Mouse (Mus musculus) kidney, adult 2 months (tissue): ENCODE measurements at regions not wholly inside any gene's neighbourhood (a gene's known extent, or its start where the extent isn't known, plus 50 kb on each side); places are given as distances from the start of the nearest gene placed in this dataset.

Experiments used
- DNase-seq: peaks from one replicate; pipeline ENCODE4 v3.0.0; 2021
- H3K27ac ChIP-seq: fragments of 200-500 bp; 2 replicates; pipeline ENCODE4 v1.5.1; 2012; ENCODE audit warnings: low read depth, low read length, control low read depth, inconsistent platforms; ENCODE audit not compliant: insufficient read depth
- H3K27me3 ChIP-seq: fragments of 200-500 bp; replicated peaks from 2 replicates; pipeline ENCODE4 v1.6.1; 2012; ENCODE audit warnings: mild to moderate bottlenecking, moderate library complexity, low read length, inconsistent platforms; ENCODE audit not compliant: control insufficient read depth, insufficient read depth
- H3K36me3 ChIP-seq: fragments of 200-500 bp; 2 replicates; pipeline ENCODE4 v1.6.1; 2012; ENCODE audit warnings: mild to moderate bottlenecking, moderate library complexity, low read length, inconsistent platforms; ENCODE audit not compliant: control insufficient read depth, insufficient read depth
- H3K4me1 ChIP-seq: fragments of 200-500 bp; 2 replicates; pipeline ENCODE4 v1.6.1; 2011; ENCODE audit warnings: low read length; ENCODE audit not compliant: control insufficient read depth, insufficient read depth
- H3K4me3 ChIP-seq: fragments of 200-500 bp; 2 replicates; pipeline ENCODE4 v1.5.1; 2011; ENCODE audit warnings: mild to moderate bottlenecking, low read depth, low read length, control low read depth; ENCODE audit not compliant: insufficient read depth
- CTCF ChIP-seq: fragments of 200-500 bp; conservative IDR thresholded peaks from 2 replicates; pipeline ENCODE4 v1.5.1; 2011; ENCODE audit warnings: low read depth, mild to moderate bottlenecking, control low read depth, low read length, moderate library complexity, mixed read lengths; ENCODE audit not compliant: insufficient read depth, insufficient read length
- POLR2A ChIP-seq: fragments of 200-500 bp; IDR thresholded peaks from one replicate; pipeline ENCODE4 v1.6.1; 2011; ENCODE audit warnings: low read depth, low read length, control low read depth
- WGBS: fragments of 180-500 bp; shearing (Covaris S2); methylation state at CpG from one replicate; pipeline ENCODE4 v1.1.7; 2018; 5-methylcytosine and 5-hydroxymethylcytosine counted together

DNA sequence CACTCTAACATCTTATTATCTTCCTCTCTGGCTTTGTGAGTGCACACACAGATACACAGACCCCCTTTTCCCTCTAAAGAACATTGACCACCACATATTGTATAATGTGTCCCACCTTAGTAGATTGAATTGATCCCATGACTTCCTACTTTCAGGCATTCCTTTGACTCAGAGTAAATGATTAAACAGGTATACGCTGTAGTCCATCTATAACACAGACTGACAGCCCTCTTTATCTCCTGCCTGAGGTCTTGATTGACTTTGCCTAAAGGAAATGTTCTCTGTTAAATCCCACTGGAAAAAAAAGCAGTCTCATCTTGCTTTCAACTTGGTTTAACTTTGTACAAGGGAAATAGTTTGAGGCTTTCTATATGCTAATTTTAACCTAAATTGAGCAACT lies 268.8 kb downstream of the Adgrg6 start:
- H3K27me3 ChIP-seq: no peaks in the 10 kb centered on the region
- DNase-seq: no peak
- no peaks in the 10 kb centered on the region for H3K36me3 ChIP-seq
- TF ChIP-seq POLR2A (no peak), CTCF (no peak)
- no peaks in the 10 kb centered on the region for H3K4me1 ChIP-seq
- no peak overlapping the region for H3K4me3 ChIP-seq
- WGBS: 62% methylated on average over 1 of the region's 1 CpGs
- no peak overlapping the region for H3K27ac ChIP-seq

DNA sequence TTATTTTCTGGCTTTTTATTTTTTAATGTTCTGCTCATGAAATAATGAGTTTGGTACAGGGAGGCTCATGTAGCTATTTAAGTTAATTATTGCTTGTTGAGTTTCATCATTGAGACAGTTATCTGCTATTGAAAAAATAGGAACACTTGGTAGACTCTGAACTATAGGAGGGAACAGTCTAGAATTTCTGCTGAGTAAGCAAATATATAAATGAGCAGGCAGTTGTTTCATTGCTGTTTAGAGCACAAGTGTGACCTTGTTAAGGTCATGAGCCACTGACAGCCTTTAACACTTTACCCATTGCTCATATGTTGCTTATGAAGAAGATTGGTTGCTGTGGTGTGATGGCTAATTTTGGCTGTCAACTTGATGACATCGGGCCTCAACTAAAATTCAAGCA lies 270.0 kb downstream of the Adgrg6 start:
- H3K27me3 ChIP-seq: no peaks in the 10 kb centered on the region
- no peak for DNase-seq
- H3K36me3 ChIP-seq: no peaks in the 10 kb centered on the region
- H3K4me3 ChIP-seq: no peak overlapping the region
- 96% methylated on average over 1 of the region's 1 CpGs for WGBS
- no peaks in the 10 kb centered on the region for H3K4me1 ChIP-seq
- no peak overlapping the region for H3K27ac ChIP-seq
- TF ChIP-seq POLR2A (no peak), CTCF (no peak)

DNA sequence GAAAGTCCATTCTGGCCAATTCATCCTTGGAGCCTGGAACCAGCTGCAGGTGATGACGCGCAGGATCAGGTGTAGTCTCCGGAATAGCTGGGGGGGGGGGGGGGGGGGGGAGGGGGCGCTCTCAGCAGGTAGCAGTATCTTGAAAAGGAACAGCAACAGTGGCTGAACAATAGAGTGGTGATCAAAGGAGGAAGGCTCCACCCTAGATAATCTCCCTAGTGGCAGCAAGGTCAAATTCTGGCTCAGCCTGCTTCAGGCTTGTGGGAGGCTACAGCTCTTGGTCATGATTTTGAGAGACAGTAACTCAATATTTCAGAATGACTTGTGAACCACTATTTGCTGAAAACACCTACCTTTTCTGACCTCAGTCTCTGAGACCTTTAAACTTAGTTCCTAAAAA lies 275.5 kb downstream of the Adgrg6 start:
- WGBS: 55% methylated on average over 3 of the region's 4 CpGs
- TF ChIP-seq CTCF (no peak), POLR2A (no peak)
- Histone ChIP-seq H3K4me1 (no peaks in the 10 kb centered on the region), H3K27ac (no peak overlapping the region), H3K36me3 (no peaks in the 10 kb centered on the region), H3K27me3 (no peaks in the 10 kb centered on the region), H3K4me3 (no peak overlapping the region)
- DNase-seq: no peak

DNA sequence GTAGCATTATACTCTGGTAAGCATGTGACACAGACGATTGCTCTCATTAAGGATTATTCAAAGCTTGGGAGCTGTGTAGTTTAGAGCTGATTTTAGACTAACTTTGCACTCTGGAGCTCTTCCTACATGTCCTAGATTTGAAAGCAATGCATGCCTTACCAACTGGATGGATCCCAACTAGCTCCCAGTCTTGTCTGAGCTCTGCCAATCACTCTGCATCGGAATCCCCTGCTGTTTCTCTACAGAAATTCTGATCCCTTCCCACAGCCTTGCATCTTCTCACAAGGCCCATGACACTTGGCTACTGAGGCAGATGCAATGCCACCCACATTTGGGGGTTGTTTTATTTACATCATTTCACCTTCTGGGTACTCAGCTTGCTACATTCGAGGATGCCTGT lies 277.8 kb downstream of the Adgrg6 start:
- TF ChIP-seq POLR2A (no peak), CTCF (no peak)
- Histone ChIP-seq H3K4me3 (no peak overlapping the region), H3K27me3 (no peaks in the 10 kb centered on the region), H3K4me1 (no peaks in the 10 kb centered on the region), H3K36me3 (no peaks in the 10 kb centered on the region), H3K27ac (no peak overlapping the region)
- 86% methylated on average over 3 of the region's 3 CpGs for WGBS
- DNase-seq: no peak

DNA sequence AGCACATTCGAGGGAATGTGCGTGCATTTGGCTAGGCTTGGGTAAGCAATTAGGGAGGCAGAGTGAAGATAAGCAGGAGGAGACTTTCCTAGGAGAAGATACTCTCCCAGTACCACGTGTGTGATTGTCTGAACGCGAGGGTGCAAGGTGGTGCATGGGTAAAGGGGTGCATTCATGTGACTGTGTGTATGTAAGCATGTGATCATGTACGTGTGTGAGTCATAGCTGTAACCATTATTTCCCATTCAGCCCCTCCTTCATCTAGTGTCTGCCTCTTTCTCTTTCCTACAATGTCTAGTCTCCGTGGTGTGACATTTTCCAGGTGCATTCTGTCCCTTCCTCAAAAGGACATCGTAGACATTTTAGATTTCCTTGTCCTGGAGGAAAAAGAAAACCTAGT lies 273.8 kb downstream of the Hivep2 start:
- Histone ChIP-seq H3K4me3 (no peak overlapping the region), H3K4me1 (no peaks in the 10 kb centered on the region), H3K27me3 (no peaks in the 10 kb centered on the region), H3K36me3 (no peaks in the 10 kb centered on the region), H3K27ac (no peak overlapping the region)
- no peak for TF ChIP-seq CTCF
- TF ChIP-seq POLR2A: no peak
- 88% methylated on average over 8 of the region's 8 CpGs for WGBS
- no peak for DNase-seq

DNA sequence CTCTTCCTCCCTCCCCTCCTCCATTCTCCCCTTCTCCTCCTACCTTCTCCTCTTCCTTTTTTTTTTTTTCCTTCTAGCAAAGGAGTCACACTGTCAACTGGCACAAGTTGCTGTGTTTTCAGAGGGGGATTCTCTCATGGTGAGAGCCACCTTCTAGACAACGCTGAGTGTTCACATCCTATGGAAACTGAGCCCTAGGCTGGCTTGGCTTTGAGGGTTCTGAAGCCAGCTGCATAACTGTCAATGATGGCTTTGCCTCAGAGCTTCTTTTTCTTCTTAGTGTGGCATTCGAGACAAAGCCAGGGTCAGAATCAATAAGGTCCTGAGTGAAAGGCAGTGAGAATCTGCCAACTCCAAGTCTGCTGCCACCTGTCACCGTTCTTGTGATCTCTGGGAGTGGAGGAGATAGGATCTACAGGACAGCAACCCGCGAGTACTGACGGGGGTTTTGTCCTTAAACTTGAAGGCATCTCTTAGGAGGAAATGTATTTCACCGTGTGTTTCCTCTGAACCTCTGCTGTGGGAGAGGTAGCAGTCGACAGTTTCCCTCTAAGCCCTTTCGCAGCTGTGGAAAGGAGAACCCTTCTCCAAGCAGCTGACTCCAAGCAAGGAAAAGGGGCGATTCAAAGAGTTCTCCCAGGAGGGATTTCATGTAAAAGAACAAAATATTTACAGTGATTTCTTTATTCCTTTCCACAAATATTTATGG lies 269.2 kb downstream of the Hivep2 start:
- 58% methylated on average over 10 of the region's 10 CpGs for WGBS
- no peaks in the 10 kb centered on the region for H3K4me1 ChIP-seq
- H3K36me3 ChIP-seq: no peaks in the 10 kb centered on the region
- no peak for DNase-seq
- H3K27ac ChIP-seq: no peak overlapping the region
- H3K4me3 ChIP-seq: no peak overlapping the region
- no peaks in the 10 kb centered on the region for H3K27me3 ChIP-seq
- no peak for TF ChIP-seq POLR2A
- no peak for TF ChIP-seq CTCF

DNA sequence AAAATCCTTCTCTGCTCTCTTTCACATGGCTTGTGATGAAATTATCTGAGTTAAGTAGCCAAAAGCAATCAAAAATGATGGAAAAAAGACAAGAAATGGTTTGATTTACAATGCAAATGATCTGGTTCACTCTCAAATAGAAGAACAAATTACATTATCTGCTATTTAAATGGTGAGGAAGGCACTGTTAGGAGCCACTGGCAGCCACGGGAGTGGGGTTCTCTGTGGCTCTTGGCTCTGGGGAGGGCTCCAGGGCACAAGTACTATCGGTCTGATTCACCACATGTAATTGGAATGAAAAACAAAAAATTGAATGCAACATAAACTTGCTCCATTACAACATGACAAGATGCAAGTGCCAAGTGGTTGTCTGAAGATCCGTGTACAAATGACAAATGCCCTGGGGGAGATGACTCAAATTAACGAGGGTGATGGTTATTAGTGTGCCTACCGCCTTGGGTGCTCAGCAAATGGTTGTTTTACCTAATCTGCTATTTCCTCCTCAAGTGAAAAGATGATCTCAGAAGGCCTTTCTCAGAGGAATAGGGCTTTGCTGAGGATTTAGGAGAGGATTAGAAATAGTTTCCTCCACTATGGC lies 268.2 kb downstream of the Hivep2 start:
- no peak overlapping the region for H3K27ac ChIP-seq
- no peaks in the 10 kb centered on the region for H3K36me3 ChIP-seq
- H3K4me3 ChIP-seq: no peak overlapping the region
- WGBS: 60% methylated on average over 5 of the region's 5 CpGs
- H3K27me3 ChIP-seq: no peaks in the 10 kb centered on the region
- no peak for TF ChIP-seq POLR2A
- no peak for TF ChIP-seq CTCF
- no peak for DNase-seq
- no peaks in the 10 kb centered on the region for H3K4me1 ChIP-seq

DNA sequence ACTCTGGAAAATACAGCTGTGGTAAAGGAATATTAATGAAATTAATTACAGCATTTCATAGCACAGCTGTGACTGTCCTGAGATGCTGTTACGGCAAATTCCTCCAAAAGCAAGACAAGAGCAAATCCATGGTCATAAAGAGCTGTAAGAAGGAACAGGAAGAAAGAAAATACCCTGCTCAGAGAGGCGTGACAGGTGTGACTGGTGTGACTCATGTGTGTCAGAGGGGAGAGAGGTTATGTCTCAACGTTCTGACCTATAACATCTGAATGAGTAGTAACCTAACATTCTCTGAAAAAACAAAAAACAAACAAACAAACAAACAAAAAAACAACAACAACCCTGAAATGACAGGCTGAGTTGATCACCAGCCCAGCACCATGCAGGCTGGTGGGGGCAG lies 267.5 kb downstream of the Hivep2 start:
- Histone ChIP-seq H3K27me3 (no peaks in the 10 kb centered on the region), H3K4me3 (no peak overlapping the region), H3K4me1 (no peaks in the 10 kb centered on the region), H3K27ac (no peak overlapping the region), H3K36me3 (no peaks in the 10 kb centered on the region)
- TF ChIP-seq CTCF (no peak), POLR2A (no peak)
- WGBS: 40% methylated on average over 3 of the region's 3 CpGs
- no peak for DNase-seq
